Mouse (Mus musculus) heart, postnatal 0 days (tissue): Measurements from ENCODE around the gene Capza2.

ENCODE experiments used
- CTCF ChIP-seq: IDR thresholded peaks from 2 replicates; pipeline ENCODE4 v1.5.1; 2016; ENCODE audit warnings: antibody characterized with exemption, control low read depth, low read depth
- EP300 ChIP-seq: IDR thresholded peaks from 2 replicates; pipeline ENCODE4 v1.6.1; 2016; ENCODE audit warnings: antibody characterized with exemption, low read depth

DNA sequence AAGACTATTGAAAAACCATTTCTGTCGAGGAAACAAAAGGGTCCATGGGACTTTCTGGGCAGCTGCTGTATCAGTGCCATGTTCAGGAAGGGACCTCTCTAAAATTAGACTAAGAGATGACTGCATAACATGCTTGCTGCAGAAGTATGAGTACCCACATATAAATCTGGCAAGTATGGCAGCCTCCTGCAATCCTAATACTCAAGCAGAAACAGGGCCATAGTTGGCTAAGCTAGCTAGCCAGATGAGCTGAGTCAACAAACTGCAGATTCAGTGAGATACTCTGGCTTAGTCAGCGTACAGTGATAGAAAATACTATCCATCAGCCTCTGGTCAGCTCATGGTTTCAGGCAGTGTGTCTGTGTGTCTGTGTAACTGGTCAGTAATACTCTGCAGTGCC lies 33.8 kb downstream of the Capza2 start:
- TF ChIP-seq CTCF, result no peak
- no peak for TF ChIP-seq EP300
